Mouse (Mus musculus) olfactory bulb, adult 2 months (tissue): ENCODE results near the gene Lonp1. TPM values are rescaled to one million over a fixed set of nuclear protein-coding genes. Genes with fewer than 3 reads are reported as not detected.
"Not testable (repeated sequence)": the region's sequence is repeated elsewhere in the genome, so short reads cannot be mapped to it uniquely, and the experiment has no call there.

Experiments
- H3K27ac ChIP-seq: fragments of 200-500 bp; 2 replicates; pipeline ENCODE4 v1.5.1; 2012; ENCODE audit warnings: low read depth, low read length; ENCODE audit not compliant: insufficient read depth
- H3K4me1 ChIP-seq: fragments of 200-500 bp; 2 replicates; pipeline ENCODE4 v1.6.1; 2012; ENCODE audit warnings: low read length; ENCODE audit not compliant: control insufficient read depth, insufficient read depth
- H3K4me3 ChIP-seq: fragments of 200-500 bp; 2 replicates; pipeline ENCODE4 v1.5.1; 2012; ENCODE audit warnings: mild to moderate bottlenecking, low read depth, low read length, moderate library complexity; ENCODE audit not compliant: insufficient read depth
- CTCF ChIP-seq: fragments of 200-500 bp; IDR thresholded peaks from 2 replicates; pipeline ENCODE4 v1.5.1; 2012; ENCODE audit warnings: low read depth, mild to moderate bottlenecking, low read length, moderate library complexity; ENCODE audit not compliant: insufficient read depth
- POLR2A ChIP-seq: fragments of 200-500 bp; IDR thresholded peaks from 2 replicates; pipeline ENCODE4 v1.6.1; 2012; ENCODE audit warnings: mild to moderate bottlenecking, low read depth, low read length, moderate library complexity; ENCODE audit not compliant: insufficient read depth
- WGBS: fragments of 180-500 bp; shearing (Covaris S2); methylation state at CpG from one replicate; pipeline ENCODE4 v1.1.7; 2018; 5-methylcytosine and 5-hydroxymethylcytosine counted together
- polyA plus RNA-seq: library from polyadenylated mRNA; stranded (reverse); fragments of >200 nt; gene quantifications from 2 replicates; pipeline ENCODE4 v1.2.4, GENCODE M21; 2012; ENCODE audit warnings: low replicate concordance; ENCODE audit not compliant: missing spikeins, insufficient read depth, insufficient read length

The Lonp1 gene
- polyA plus RNA-seq, 1 experiment, result not detected

DNA sequence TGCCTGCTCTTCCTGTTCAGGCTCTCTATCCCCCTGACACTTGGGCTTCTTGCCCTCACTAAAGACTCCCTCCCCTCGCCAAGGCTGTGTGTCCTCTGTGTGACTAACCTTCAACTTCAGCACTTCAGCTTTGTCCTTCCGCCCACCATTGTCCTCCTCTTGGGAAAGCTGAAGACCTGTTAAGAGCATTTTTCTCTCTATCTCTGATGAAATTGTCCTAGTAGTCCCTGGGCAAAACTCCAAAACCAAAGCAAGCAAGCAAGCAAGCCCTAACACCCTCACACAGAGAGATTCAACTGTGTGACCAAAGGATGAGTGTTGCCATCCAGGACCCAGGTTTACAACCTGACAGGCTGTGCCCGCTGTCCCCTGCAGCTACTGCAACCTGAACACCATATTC is 37.0 kb upstream of the Lonp1 start:
- 70% methylated on average over 3 of the region's 3 CpGs for WGBS
- no peak for TF ChIP-seq CTCF
- no peak for TF ChIP-seq POLR2A
- H3K4me1 ChIP-seq, result peaks cover 11% of the 10 kb centered on the region
- H3K4me3 ChIP-seq, result no peak overlapping the region
- H3K27ac ChIP-seq, result no peak overlapping the region

DNA sequence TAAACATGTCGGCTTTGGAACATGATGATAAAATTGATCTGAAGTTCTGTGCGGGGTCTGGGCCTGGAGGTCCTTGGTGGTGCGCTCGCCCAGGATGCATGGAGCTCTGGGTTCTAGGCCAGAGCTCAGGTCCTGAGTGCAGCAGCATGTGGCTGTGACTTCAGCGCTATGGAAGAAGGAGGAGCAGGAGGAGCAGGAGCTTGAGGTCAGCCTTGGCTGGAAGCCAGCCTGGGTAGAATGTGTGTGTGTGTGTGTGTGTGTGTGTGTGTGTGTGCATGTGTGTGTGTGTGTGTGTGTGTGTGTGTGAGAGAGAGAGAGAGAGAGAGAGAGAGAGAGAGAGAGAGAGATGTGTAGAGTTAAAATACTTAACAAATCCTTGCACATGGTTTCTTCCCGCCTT is 29.5 kb upstream of the Lonp1 start:
- Histone ChIP-seq H3K4me1 (peaks cover 7% of the 10 kb centered on the region; the same call in 1 of the 2 replicates), H3K4me3 (no peak overlapping the region), H3K27ac (no peak overlapping the region)
- WGBS, result 83% methylated on average over 6 of the region's 6 CpGs
- TF ChIP-seq CTCF (no peak), POLR2A (no peak)

DNA sequence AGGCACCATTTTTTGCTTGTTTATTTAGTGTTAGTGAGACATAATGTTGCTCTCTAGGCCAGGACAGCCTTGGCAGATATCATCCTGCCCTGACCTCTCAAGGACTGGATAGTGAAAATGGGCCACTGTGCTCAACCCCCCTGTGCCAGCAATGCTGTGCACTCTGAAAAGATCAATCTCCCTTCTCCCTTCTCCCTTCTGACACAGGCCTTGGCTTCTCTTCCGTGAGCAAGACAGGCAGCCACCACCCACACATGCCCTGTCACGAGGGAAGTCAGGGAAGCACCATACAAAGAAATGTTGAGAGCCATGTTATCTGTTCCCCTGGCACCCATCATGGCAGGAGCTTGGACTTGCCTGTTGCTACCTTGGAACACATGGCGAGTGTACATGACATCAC is 28.6 kb upstream of the Lonp1 start:
- no peak for TF ChIP-seq CTCF
- TF ChIP-seq POLR2A, result no peak
- WGBS, result 75% methylated on average over 3 of the region's 3 CpGs

DNA sequence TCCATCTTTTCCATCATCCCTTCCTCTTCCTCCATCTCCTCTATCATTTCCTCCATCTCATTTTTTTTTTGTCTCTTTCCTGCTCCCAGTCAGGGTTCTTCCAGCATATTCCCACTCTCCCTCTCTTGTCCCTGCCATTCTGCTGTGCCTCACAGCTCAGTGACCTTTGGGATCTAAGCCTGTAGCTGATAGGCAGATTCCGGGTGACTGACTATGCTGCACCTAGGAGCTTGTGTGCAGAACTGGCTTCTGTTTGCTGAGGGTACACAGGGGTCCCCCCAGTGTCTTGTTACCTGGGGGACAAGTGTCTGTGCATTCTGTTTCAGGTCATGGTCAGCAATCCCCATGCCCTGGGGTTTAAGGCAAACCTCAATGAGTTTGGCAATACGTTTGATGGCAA is 28.1 kb upstream of the Lonp1 start:
- H3K4me1 ChIP-seq, result peaks cover under 1% of the 10 kb centered on the region; the same call in 1 of the 2 replicates
- H3K27ac ChIP-seq, result no peak overlapping the region
- H3K4me3 ChIP-seq, result no peak overlapping the region
- TF ChIP-seq POLR2A, result no peak
- TF ChIP-seq CTCF, result no peak
- WGBS, result 77% methylated on average over 2 of the region's 2 CpGs

More for the DNA sequence above, 28.6 kb upstream of the Lonp1 start:
- Histone ChIP-seq H3K27ac (no peak overlapping the region), H3K4me1 (peaks cover 6% of the 10 kb centered on the region; the same call in 1 of the 2 replicates), H3K4me3 (no peak overlapping the region)

DNA sequence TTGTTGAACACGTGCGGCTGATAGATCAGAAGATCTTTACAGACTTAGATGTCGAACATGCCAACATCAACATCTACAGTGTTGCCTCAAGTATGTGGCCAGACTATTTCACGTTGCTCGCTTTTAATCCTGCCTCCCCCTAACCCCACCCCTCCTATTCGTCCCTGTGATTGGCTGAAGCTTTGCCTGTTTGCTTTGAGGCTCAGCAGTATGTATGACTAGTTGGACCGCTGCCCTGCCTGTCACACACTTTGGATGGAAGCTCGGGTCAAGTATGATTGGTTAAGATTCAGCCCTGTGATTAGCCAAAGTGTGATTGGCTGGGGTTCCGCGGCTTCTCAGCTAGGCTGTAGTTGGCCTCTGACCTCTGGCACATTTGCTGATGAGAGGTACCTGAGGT is 25.1 kb upstream of the Lonp1 start:
- no peak overlapping the region for H3K4me3 ChIP-seq
- TF ChIP-seq CTCF (no peak), POLR2A (no peak)
- WGBS, result 31% methylated on average over 10 of the region's 10 CpGs

DNA sequence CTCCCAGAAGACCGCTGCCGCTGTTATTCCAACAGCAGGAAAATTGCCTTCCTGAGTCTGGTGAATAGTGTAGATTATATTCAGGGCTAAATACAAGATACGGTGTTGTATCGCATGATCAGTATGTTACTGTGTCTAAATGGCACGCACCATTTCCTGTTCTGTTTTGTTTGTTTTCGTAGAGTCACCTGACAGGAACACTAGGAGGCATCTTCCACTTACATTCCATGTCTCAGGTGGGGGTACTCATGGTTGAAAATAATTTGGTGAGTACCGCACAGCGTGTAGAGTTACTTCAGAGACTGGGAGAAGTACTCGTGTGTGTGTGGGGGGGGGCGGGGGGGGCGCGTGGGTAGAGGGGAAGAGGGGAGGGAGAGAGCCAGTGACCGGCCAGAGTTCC is 20.9 kb upstream of the Lonp1 start:
- Histone ChIP-seq H3K4me1 (no peaks in the 10 kb centered on the region), H3K4me3 (no peak overlapping the region), H3K27ac (no peak overlapping the region)
- WGBS, result 61% methylated on average over 12 of the region's 13 CpGs
- TF ChIP-seq CTCF (no peak), POLR2A (no peak)

More for the DNA sequence above, 25.1 kb upstream of the Lonp1 start:
- Histone ChIP-seq H3K4me1 (no peaks in the 10 kb centered on the region), H3K27ac (no peak overlapping the region)

DNA sequence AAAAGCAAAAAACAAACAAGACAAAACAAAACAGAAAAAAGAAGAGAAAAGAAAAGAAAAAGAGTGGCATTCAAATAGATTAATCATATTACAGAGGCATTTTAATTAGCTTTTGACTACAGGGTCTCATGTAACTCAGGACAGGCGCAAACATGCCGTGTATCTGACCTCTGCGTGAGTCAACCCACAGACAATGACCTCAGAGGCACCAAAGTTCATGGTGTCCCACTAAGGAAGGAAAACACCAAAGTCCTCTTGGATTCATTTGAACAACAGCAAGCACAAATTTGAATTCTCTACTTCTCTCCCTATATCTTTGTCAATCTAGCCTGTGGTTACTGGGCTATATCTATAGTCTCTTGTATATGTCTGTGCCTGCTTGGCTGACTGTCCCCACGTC is 16.6 kb upstream of the Lonp1 start:
- WGBS, result 82% methylated on average over 4 of the region's 4 CpGs
- Histone ChIP-seq H3K27ac (no peak overlapping the region), H3K4me3 (no peak overlapping the region), H3K4me1 (no peaks in the 10 kb centered on the region)
- no peak for TF ChIP-seq CTCF
- no peak for TF ChIP-seq POLR2A

DNA sequence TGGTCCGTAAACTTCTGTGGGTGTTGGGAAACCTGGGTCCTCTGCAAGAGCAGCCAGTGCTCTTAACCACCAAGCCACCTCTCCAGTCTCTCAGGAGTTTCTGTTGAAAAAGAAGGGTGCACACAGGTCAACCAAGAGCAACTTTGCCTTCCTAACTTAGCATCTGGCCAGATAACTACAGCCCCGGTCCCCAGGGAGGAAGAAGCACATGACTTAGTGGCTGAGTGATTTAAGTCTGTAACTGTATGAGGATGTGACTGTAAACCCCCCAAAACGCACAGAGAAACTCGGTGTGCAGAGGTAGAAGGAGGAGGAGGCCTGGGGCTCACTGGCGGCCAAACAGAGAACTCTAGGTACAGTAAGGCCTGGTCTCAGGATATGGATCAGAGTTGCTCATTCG is 7.3 kb upstream of the Lonp1 start:
- WGBS, result 89% methylated on average over 6 of the region's 6 CpGs
- no peaks in the 10 kb centered on the region for H3K4me1 ChIP-seq
- no peak overlapping the region for H3K4me3 ChIP-seq
- no peak for TF ChIP-seq POLR2A
- TF ChIP-seq CTCF, result no peak
- H3K27ac ChIP-seq, result no peak overlapping the region

DNA sequence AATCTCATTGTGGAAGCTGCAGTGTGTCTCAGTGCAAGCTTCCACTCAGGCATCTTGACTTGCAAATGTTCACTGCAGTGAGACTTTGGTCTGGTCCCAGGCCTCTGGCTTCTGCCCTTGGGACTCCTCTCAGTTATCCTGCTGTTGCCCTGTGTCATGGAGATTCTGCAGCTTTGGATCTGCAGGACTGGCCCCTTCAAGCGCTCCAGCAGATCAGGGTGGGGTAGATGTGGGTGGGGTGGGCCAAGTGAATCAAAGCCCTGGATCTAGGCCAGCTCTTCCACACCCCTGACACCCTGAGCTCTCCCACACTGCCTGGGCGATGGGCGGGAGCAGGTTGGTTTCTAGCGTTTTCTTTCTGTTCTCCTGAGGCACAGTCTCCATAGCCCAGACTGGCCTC is 5.1 kb upstream of the Lonp1 start:
- H3K4me3 ChIP-seq, result no peak overlapping the region
- H3K27ac ChIP-seq, result no peak overlapping the region
- TF ChIP-seq CTCF, result no peak
- no peak for TF ChIP-seq POLR2A
- peaks cover 10% of the 10 kb centered on the region for H3K4me1 ChIP-seq
- 55% methylated on average over 4 of the region's 4 CpGs for WGBS

DNA sequence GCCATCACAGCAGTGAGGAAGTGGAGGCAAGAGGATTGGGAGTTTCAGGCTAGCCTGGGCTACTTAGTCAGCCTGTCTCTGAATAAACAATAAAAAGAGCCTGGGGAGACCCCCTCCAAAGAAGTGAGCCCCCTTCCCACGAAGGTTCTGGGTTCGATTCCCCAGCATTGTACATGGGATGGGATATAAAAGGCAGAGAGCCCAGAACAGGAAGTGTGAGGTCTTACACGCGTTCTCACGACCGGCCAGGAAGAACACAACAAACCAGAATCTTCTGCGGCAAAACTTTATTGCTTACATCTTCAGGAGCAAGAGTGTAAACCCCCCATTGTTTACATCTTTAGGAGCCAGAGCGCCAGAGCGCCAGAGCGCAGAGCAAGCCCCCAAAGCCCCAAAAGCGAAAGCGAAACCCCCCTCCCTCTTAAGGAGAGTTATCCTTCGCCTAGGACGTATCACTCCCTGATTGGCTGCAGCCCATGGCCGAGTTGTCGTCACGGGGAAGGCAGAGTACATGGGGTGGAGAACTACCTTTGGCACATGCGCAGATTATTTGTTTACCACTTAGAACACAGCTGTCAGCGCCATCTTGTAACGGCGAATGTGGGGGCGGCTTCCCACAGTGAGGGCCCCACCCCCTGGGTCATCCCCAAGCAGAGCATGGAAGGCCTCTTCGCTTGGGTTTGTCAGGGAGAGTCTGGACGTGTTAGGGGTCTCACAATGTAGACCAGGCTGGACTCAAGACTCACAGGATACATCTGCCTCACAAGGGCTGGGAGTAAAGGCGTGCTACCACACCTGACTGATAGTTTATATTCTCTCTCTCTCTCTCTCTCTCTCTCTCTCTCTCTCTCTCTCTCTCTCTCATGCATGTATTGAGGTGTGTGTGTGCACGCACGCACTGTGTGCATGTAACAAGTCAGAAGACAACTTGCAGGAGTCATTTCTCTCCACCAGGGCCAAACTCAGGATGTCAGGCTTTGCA is 3.4 kb upstream of the Lonp1 start:
- not testable (repeated sequence) for H3K27ac ChIP-seq, H3K4me3 ChIP-seq
- H3K4me1 ChIP-seq, result peaks cover 12% of the 10 kb centered on the region
- WGBS, result 83% methylated on average over 27 of the region's 27 CpGs
